Mouse (Mus musculus) gastrocnemius, postnatal 25 days (tissue): Measurements from ENCODE around the gene Gm28374. TPM values are rescaled to one million over a fixed set of nuclear protein-coding genes. Genes with fewer than 3 reads are reported as not detected.
A peak's percentile ranks its signal among the peaks of the same experiment; 100 is the strongest.

Source experiments
- DNase-seq: peaks from one replicate; pipeline ENCODE4 v3.0.0; 2022
- total RNA-seq, 2 experiments: library from RNA; stranded (reverse); gene quantifications; 1 replicate in 1 of 2; 2 replicates in 1 of 2; pipeline ENCODE4 v1.2.3; 2021

The Gm28374 gene
- total RNA-seq, 2 experiments from 2014 or later = not detected

DNA sequence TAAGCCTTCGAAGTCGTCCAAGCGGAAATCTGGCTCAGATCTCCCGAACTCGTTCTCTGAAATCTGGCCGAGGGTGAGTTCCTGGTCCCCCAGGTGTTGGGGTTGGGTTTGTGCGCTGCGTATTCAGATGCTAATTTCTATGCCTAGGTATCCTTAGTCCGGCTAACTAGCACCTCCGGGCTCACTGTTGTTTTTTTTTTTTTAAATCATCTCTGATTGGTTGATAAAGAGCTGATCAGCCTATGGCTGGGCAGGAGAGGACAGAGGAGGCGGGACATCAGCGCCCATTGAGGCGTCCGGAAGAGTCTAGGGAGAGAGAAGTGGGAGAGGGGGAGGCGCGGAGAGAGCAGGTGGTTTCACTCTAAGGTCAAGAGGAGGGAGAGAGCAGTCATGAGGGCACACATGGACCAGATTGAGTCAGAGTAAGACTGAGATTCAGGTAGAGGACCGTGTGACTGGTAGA lies 3.4 kb upstream of the Gm28374 start:
- DNase-seq = peak; percentile 30

DNA sequence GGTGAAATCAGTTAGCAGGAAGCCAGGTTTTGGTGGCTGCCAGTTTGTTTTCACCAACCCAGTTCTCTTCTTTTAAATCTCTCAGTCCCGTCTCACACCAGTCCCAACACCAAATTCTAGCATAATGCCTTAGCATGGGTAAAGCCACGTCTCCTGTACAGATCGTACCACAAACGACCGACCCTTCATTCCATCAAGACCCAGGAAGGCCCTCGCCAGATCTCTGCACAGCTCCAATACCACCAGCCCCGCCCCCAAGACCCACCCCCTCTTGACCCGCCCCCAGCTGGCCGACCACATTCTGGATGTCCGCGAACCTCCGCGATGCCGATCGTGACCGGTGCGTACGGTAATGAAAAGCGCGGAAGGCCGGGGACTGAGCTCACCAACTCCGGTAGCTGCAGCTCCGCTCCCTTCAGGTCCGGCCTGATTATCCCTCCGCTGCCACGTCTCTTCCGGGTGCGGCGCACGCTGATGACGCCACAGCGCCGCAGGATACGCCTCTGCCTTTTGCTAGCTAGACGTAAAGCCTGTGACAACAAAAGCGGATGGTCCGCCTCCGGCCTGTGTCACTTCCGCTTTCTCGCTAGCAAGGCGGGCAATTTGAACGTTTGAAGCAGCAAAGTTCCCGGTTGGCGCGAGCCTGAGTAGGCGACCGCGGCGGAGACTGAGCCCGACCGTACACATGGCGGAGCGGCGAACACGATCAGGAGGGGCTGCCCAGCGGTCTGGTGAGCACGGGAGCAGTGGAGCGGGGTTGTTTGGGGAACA lies 2.6 kb upstream of the Gm28374 start, which contains the start of the genes Zfpl1 and Cdca5:
Gene Zfpl1 (minus strand): TSS at position 479 of the 771 bp plus-strand sequence.
Gene Cdca5 (plus strand): TSS at position 506 of the 771 bp plus-strand sequence.
- peak; percentile 95 for DNase-seq

DNA sequence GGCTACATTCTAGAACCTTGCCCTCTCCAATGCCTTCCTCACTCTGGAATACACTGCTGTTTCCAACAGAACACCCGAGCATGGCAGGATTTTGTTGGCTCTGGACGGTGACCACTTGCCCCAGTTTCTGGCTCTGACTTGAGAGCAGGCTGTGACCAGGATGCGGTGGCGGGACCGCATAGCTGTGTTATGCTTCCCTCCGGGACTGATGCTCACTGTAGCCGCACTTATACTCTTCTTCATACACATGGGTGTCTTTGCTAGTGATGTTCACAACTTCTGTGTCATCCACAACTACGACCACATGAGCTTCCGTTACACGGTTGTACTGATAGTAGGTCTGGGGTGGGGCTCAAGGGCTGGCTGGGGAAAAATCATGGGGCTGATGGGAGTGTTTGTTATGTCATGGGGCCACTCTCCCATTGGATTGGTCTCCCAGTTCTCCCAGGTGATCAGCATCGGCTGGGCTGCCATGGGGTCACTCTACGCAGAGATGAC lies 2.0 kb downstream of the Gm28374 start, which contains the start of gene Tmem262:
Gene Tmem262 (plus strand): TSS at position 51 of the 498 bp plus-strand sequence.
- no peak for DNase-seq

DNA sequence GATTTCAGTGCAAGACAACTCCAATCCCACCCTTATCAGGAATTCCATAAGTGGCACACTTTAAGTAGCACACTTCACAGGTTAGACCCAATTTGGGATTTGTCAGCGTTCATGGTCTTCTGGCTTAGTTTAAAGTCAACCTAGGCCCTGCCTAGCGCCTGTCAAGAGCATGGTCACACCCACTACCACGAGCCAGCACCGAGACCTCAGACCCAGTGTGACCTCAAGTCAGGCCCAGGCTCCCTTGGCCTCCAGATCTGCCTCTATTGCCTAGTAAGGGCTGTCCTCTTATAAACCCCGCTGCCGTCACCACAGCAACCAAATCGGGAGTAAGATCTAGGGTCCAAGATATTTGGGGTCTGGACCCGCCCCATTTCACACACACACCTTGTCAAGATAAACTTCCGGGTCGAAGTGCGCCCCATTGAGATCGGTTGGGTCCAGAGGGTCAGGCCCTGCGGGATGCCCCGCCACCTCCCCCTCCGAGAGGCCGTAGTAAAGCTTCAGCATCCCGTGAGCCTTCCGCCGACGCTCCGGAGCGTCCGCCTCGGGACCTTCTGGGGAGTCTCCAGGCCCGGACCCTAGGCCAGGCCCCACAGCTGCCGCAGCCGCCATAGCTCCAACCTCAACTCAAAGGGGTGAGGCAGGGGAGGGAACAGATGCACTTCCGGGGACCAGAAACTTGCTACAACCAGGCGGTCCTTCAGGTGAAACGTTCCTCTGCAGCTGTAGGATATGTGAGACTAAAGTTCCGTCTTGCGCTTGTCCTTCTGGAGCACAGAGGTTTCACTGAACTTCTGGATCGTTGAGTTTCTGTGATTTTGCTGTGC lies 5.3 kb downstream of the Gm28374 start, which contains the start of gene Vps51:
Gene Vps51 (minus strand): TSS at position 668 of the 830 bp plus-strand sequence.
- DNase-seq = peak; percentile 83

DNA sequence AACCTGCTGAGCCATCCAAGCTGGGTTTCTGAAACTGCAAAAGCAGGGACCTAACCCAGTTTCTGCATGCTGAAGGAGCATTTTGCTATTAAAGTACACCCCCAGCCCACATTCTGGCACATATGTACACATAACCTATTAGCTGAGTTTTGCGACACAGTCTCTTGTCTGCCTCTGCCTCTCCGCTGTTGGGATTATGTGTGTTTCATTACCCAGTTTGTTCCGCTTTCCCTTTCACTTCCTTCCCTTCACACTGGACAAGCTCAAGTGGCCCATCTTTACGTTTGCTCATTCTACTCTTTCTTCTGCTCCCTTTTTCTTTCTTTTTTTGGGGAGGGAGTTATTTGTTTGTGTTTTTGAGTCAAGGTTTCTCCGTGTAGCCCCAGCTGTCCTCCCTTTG lies 8.2 kb downstream of the Gm28374 start:
- no peak for DNase-seq

DNA sequence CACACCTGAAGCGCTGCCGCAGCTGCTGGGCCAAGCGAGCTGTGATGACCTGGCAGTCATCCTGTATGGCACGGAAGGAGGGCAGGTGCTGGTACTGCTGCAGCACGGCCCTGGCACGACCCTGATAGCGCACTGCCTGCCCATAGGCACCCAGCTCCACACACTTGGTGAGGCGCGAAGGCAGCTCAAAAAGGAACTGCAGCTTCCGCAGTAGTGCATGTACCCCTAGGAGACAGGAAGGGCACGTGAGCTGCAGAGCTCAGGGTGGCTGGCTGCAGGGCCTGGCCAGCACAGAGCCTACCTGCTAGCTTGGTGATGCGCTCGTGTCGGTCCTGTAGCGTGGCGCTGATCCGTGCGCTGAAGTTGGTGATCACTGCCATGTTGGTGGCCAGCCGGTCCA lies 10.8 kb downstream of the Gm28374 start:
- DNase-seq = no peak

DNA sequence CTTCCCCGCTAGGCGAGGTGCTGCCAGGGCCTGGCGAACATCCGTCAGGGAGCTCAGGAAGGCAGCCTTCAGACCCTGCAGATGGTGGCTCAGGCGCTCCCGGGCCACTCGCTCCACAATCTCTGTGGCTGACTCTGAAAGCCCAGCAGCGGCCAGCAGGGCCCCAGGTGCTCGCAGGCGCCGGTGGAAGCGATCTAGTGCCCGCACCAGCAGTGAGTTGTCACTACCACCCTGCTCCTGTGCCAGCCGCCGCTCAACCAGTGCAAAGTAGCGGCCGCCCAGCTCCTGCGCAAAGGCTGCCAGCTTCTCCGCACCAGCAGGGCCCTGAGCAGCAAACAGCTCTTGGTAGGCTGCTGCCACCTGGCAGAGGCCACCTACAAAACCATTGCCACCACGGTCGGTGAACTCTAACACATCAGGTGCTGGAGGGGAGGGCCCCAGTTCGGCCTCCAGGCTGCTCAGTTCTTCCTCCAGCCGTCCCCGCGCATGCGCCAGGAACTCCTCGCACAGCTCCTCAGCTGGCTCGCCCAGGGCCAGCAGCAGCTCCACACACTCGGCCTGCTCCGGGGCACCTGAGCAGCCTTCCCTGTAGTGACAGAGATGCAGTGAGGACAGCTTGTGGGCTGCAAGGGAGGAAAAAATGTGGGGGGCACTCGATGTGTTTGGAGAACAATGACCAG lies 11.3 kb downstream of the Gm28374 start:
- DNase-seq = no peak

DNA sequence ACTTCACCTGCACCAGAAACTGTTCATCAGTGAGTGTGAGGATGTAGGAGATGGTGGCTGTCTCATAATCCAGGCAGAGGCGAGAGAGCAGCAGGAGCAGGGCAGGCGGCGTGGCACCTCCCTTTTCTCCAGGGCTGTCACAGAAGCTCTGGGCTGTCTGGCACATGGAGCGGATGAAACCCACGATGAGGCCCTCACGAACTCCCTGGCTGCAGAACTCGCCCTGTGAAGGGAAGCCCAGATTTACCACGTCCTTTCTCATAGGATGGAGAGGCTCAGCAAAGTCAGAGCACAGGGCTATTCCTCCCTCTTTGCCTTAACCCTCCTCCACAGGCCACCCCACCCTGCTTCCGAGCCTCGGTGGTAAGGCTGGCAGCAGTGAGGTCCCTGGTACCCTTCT lies 12.2 kb downstream of the Gm28374 start:
- no peak for DNase-seq

DNA sequence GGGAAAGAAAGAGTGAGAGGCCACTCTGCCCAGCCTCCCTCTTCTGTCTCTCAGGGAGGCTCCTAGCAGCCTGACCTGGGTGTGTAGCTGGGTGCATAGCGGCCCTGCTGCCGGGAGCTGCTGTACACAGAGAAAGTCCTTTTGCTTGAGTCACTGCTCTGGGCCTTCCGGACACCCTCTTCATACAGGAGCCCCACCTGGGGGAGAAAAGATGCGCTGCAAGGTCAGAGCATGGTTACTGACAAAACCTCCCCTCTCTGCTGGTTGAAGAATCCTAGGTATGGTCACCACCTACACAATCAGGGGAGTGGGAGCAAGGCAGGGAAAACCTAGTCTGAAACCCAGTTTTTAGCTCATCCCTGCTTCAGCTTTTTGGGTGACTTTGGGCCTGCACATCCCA lies 13.1 kb downstream of the Gm28374 start:
- DNase-seq = no peak

DNA sequence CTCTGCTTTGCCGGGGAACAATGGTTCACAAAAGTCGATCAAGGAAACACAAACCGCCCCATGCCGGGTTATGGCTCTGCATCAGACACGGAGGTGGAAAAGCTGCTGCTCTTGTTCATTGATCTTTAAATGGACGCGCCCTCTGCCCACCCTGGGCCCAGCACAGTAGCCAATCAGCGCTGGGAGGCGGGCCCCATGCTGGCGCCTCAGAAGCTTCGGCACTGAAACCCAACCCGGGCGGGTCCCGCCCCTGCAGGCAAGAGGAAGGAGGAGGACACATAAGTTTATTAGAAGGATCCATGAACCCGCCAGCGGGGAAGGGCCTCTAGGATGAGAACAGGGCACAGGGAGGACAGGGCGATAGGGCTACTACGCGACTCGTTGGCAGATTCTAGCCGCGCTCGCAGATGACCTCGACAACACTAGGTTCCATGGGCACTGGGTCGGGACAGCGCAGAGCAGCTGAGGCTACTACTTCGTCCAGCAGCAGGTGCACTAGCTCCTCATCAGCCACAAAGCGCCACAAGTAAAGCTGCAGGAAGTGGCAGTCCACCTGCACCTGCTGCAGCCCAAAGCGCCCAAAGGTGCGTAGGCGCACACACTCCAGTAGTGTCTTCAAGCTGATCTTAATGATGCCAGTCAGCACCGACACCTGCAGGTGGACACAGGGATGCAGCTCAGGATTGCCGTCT lies 14.2 kb downstream of the Gm28374 start, which contains the start of gene Tm7sf2:
Gene Tm7sf2 (minus strand): TSS at position 650 of the 692 bp plus-strand sequence.
- DNase-seq = peak; percentile 90

DNA sequence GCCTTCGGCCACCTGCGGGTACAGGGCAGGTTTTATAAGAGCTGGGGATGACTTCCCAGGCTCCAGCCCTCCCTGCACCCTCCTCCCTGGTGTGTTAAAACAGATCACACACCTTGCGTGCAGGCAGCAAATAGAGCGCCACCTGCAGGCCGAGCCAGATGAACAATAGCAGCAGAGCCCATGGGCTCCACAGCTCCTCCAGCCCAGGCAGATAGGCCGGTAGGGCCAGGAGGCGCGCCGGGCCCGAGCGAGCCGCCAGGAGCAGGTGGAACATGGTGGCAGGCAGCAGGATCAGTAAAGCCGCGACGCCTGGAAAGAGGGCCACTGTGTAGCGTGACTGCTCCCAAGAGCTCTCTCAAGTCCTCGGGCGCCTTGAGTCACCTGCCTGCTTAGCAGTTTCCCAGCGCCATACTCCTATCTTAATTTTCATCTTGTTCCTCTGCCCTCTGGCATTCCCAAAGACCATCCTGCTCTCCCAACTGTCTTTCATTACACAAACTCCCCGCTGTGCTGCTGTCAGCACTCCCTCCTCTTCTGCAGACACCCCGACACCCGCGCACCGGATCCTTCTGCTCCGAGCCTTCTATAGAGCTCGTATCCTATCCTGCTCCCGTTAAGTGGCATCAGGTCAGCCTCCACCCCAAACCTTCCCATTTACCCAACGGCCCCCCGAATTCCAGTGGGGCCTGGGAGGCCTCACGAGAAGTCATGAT lies 14.9 kb downstream of the Gm28374 start:
- DNase-seq = peak; percentile 51

DNA sequence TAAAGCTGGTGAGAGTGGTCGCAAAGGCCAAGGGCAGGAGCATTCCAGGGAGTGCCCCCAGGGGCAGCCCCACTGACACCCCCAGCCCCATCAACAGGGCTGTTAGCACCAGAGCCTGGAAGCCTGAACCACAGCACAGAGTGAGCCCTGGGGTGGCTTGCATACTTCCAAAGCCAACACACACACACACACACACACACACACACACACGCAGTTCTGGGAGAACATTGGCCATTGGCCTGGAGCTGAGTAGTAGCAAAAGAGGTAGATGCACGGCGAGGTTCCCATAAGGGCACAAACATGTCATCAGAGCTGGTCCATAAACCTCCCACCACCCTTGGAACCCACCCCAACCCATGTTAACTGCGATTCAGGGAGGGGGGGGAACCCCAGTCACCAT lies 15.5 kb downstream of the Gm28374 start:
- no peak for DNase-seq

DNA sequence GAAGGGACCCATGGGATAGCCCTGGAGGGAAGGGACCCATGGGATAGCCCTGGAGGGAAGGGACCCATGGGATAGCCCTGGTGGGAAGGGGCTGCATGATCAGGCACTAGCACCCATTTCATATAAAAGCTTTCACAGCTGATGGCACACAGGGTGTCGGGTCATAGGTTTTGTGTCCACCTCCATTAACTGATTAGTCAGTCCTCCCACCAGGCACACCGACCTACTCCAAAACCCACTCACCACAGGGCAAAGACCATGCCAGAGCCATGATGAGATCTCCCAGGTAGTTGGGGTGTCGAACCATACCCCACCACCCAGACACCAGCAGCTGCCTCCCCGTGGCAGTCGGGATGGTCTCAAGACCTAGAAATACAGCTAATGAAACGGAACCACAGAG lies 19.0 kb downstream of the Gm28374 start:
- no peak for DNase-seq

DNA sequence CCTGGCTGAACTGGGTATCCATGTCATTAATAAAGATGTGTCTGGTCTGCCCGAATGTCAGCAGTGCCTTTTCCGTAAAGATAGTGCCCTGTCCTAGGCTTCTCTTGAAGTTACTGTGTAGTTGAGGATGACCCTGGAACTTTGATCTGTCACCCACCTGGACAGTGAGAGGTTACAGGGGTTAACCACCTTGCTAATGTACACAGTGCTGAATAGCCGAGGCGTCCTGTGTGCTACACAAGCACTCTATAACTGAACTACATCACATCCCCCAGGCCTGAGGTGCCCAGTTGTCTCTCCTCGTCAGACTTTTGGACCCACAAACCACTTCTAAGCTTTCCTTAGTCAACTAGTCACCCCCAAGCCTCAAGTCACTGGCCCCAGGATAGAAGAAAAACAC lies 19.6 kb downstream of the Gm28374 start:
- no peak for DNase-seq

DNA sequence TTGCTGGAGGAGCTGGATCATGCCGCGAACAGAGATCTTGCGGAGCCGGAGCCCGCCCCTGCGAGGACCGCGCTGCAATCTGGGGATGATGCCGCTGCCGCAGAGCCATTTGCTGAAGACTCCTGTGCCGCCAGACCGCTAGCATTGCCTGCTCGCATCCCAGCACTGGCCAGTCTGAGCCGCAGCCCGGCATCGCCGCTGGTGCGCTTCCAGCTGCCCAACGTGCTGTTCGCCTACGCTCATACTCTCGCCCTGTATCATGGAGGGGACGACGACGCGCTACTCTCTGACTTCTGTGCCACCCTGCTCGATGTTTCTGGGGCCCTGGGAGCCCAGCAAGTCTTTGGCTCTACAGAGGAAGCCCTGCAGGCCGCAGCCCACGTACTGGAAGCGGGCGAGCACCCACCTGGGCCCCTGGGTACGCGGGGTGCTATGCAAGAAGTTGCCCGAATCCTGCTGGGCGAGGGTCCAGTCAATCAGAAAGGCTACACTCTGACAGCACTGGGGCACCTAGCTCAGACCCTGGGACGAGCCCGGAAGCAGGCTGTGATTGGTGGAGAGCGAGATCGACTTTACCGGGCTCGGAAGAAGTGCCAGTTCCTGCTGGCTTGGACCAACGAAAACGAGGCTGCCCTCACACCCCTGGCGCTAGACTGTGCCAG lies 20.3 kb downstream of the Gm28374 start:
- no peak for DNase-seq

DNA sequence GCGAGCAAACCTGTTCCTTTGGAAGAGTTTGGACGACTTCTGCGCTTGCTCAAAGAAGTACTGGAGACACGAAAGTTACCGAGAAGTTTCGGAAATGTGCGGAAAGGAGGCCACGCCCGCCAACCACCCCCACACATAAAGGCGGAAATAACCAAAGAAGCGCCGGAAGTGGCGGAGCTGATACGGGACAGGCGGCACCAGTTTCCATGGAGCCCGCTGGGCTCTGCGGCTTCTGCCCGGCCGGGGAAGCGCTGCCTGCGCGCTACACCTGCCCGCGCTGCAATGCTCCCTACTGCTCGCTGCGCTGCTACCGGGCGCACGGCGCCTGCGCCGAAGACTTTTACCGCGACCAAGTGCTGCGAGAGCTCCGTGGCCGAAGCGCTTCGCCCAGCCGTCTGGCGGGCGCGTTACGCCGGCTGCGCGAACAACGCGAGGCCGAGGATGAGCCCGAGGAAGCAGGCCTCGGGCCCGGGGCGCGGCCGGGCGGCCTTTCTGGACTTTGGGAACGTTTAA lies 21.0 kb downstream of the Gm28374 start, which contains the start of gene Znhit2:
Gene Znhit2 (plus strand): TSS at position 172 of the 513 bp plus-strand sequence.
- DNase-seq = peak; percentile 94

DNA sequence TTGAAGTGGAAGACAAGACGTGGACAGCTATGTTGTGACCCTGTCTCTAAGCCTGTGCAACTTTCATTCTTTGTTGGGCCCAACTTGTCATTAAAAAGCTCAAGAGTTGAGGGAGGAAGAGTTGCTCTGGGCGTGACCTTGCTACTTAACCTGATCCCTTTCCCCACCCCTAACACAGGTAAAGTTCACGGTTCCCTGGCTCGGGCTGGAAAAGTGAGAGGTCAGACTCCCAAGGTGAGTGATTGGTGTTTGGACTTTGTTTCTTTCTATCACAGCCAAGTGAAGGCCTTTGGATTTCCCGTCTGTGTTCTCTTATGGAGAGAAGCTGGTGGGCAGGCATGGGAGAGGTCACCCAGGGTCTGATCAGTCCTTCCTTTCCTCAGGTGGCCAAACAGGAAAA lies 23.1 kb downstream of the Gm28374 start:
- DNase-seq = no peak

DNA sequence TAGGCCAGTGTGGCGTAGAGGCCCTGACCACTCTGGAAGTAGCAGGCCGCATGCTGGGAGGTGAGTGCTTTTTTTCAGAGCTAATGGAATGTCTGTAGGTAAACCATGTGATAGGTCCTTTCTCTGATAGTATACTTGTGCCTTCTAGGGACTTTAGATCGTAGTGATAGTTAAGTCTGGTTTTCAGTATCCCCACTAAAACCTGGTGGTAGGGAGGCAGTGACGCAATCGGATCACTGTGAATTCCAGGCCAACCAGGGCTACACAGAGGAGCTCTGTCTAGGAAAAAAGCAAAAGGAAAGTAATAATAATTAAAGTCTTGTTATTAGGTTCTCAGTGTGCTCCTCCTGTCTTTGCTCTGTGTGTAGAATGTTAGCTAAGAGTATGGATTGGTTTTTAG lies 23.5 kb downstream of the Gm28374 start:
- DNase-seq = no peak

DNA sequence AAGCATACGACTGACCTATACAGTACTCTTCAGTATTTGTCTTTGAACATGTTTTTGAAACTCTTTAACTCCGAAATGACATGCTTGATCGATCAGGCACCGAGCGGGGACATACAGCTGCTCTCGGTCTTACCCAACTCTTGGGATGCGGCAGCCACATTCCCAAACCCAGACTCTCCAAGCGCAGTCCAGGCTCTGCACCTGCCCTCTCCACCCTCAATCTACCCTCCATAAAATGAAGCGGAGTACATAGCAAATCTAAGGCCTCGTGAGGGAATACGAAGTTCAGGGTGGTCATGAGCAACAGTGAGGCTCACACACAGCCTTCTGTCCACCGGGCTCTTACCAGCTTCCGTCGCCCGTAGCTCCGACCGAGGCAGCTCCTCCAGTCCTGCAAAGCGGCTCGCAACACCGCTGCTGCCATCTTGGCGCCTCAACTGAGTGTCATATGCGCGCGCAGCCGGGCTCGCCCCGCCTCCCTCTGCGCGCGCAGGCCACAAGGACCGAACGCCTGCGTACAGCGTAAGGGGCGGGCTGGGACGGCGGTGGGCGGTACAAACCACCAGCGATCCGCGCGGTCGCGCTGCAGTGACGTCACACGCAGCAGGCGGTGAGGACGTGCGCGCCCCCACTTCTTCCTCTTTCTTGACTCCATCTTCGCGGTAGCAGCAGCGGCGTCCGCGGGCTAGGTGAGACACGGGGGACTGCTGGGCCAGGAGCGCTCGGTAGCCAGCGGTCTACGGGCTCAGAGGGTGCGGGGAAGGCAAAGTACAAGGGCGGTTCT lies 24.6 kb downstream of the Gm28374 start, which contains the start of the genes Mrpl49 and Fau:
Gene Mrpl49 (minus strand): TSS at position 473 of the 784 bp plus-strand sequence.
Gene Fau (plus strand): TSS at position 532 of the 784 bp plus-strand sequence.
- DNase-seq = peak; percentile 98
